Mouse (Mus musculus) heart, adult 2 months (tissue): ENCODE data around the gene Rsph6a. TPM values are rescaled to one million over a fixed set of nuclear protein-coding genes. Genes with fewer than 3 reads are reported as not detected.

Experiments
- DNase-seq, 2 experiments: peaks; one replicate each; pipeline ENCODE4 v3.0.0; 2021
- H3K27ac ChIP-seq: fragments of 200-600 bp; 2 replicates; pipeline ENCODE4 v1.8.1; 2022
- H3K27me3 ChIP-seq: fragments of 200-500 bp; 2 replicates; pipeline ENCODE4 v1.6.1; 2012; ENCODE audit warnings: mild to moderate bottlenecking, low read length, inconsistent platforms, mixed read lengths; ENCODE audit not compliant: control insufficient read depth, insufficient read depth
- H3K36me3 ChIP-seq: fragments of 200-500 bp; 2 replicates; pipeline ENCODE4 v1.6.1; 2012; ENCODE audit warnings: low read length, inconsistent platforms; ENCODE audit not compliant: control insufficient read depth, insufficient read depth
- H3K4me1 ChIP-seq: fragments of 200-500 bp; 2 replicates; pipeline ENCODE4 v1.6.1; 2011; ENCODE audit warnings: low read length; ENCODE audit not compliant: control insufficient read depth, insufficient read depth
- H3K4me3 ChIP-seq: fragments of 200-600 bp; 2 replicates; pipeline ENCODE4 v1.8.1; 2022
- H3K79me2 ChIP-seq: fragments of 200-500 bp; replicated peaks from 2 replicates; pipeline ENCODE4 v1.6.1; 2012; ENCODE audit warnings: mild to moderate bottlenecking, inconsistent platforms, low read length, moderate library complexity, mixed read lengths; ENCODE audit not compliant: control insufficient read depth, insufficient read depth
- H3K9ac ChIP-seq: fragments of 200-500 bp; 2 replicates; pipeline ENCODE4 v1.6.1; 2012; ENCODE audit warnings: low read depth, mild to moderate bottlenecking, control low read depth, inconsistent platforms, low read length, mixed read lengths
- CTCF ChIP-seq: fragments of 200-600 bp; IDR thresholded peaks from 2 replicates; pipeline ENCODE4 v1.8.1; 2022; ENCODE audit warnings: antibody characterized with exemption, mild to moderate bottlenecking, moderate library complexity
- EP300 ChIP-seq: fragments of 200-500 bp; IDR thresholded peaks from 2 replicates; pipeline ENCODE4 v1.6.1; 2011; ENCODE audit warnings: low read depth, low read length, control low read depth; ENCODE audit not compliant: insufficient read depth
- POLR2A ChIP-seq: fragments of 200-500 bp; IDR thresholded peaks from 2 replicates; pipeline ENCODE4 v1.6.1; 2011; ENCODE audit warnings: mild to moderate bottlenecking, low read depth, low read length, control low read depth; ENCODE audit not compliant: insufficient read depth
- WGBS: fragments of 180-500 bp; shearing (Covaris S2); methylation state at CpG from one replicate; pipeline ENCODE4 v1.1.7; 2018; 5-methylcytosine and 5-hydroxymethylcytosine counted together
- intact Hi-C: fragments of 180-260 bp; cut with DNase I; formaldehyde crosslinking; loops from one replicate; pipeline ENCODE4 v1.15.1; 2025
- polyA plus RNA-seq: library from polyadenylated mRNA; depleted of rRNA; stranded (reverse); fragments of >200 nt; gene quantifications from 2 replicates; pipeline ENCODE4 v1.2.3, GENCODE M21; 2012
- total RNA-seq, 2 experiments: library from RNA; stranded (reverse); gene quantifications; 2 replicates each; pipeline ENCODE4 v1.2.3; 2021

Rsph6a gene
- total and polyA plus RNA-seq, 3 experiments = 0.06 TPM; not detected in 2

- DNase-seq = no peak
- Histone ChIP-seq H3K36me3 (no peaks in the 10 kb centered on the region), H3K4me1 (peaks cover 2% of the 10 kb centered on the region; the same call in 1 of the 2 replicates), H3K79me2 (peaks cover 3% of the 10 kb centered on the region), H3K27me3 (peaks cover 6% of the 10 kb centered on the region; the same call in 1 of the 2 replicates), H3K27ac (no peak overlapping the region), H3K9ac (no peak overlapping the region), H3K4me3 (no peak overlapping the region)
- TF ChIP-seq POLR2A = no peak
- TF ChIP-seq CTCF = no peak
- TF ChIP-seq EP300 = no peak
- WGBS = 43% methylated on average over 18 of the region's 18 CpGs
- intact Hi-C loops = loop anchor here (2.0 kb wide), 1 partner anchor 16 kb away; no protein-coding TSS in a partner anchor
These were observed 32.1 kb upstream of the Rsph6a start for GRCm38 (mm10) chr7:19022189-19022958.

- TF ChIP-seq CTCF = peak; percentile 67
- no peak for TF ChIP-seq EP300
- Histone ChIP-seq H3K4me1 (peaks cover 2% of the 10 kb centered on the region; the same call in 1 of the 2 replicates), H3K79me2 (peaks cover 3% of the 10 kb centered on the region), H3K36me3 (no peaks in the 10 kb centered on the region), H3K9ac (peak within 1 kb of the TSS; percentile 87), H3K4me3 (peak within 1 kb of the TSS; percentile 64), H3K27ac (peak within 1 kb of the TSS; percentile 78), H3K27me3 (peaks cover 6% of the 10 kb centered on the region; the same call in 1 of the 2 replicates)
- WGBS = 5% methylated on average over 30 of the region's 30 CpGs
- peak; percentile 62 to 67 for DNase-seq
- intact Hi-C loops = loop anchor here (2.0 kb wide), 1 partner anchor 17 kb away; no protein-coding TSS in a partner anchor
These were observed 31.1 kb upstream of the Rsph6a start, which contains the start of gene Foxa3 for GRCm38 (mm10) chr7:19023357-19023814. Gene Foxa3 (minus strand): TSS chr7:19023538.

- TF ChIP-seq EP300 = peak; percentile 31; the same call in 1 of the 2 replicates
- no peak; the same call in 1 of the 2 replicates for TF ChIP-seq POLR2A
- under 1% methylated on average over 50 of the region's 50 CpGs for WGBS
- Histone ChIP-seq H3K36me3 (no peaks in the 10 kb centered on the region), H3K4me3 (peak within 1 kb of the TSS; percentile 64), H3K27me3 (peaks cover 6% of the 10 kb centered on the region; the same call in 1 of the 2 replicates), H3K27ac (peak within 1 kb of the TSS; percentile 78), H3K9ac (peak within 1 kb of the TSS; percentile 87), H3K79me2 (peaks cover 3% of the 10 kb centered on the region), H3K4me1 (peaks cover 2% of the 10 kb centered on the region; the same call in 1 of the 2 replicates)
- intact Hi-C loops = loop anchor here (2.0 kb wide), 1 partner anchor 97 kb away; no protein-coding TSS in a partner anchor
- DNase-seq = peak; percentile 95 to 97
These were observed 30.4 kb upstream of the Rsph6a start, which contains the start of gene Sympk for GRCm38 (mm10) chr7:19024096-19024506. Gene Sympk (plus strand): TSS chr7:19024377.

GRCm38 (mm10) chr7:19024581-19025255 is 29.8 kb upstream of the Rsph6a start:
- peaks cover 6% of the 10 kb centered on the region; the same call in 1 of the 2 replicates for H3K27me3 ChIP-seq
- H3K36me3 ChIP-seq = no peaks in the 10 kb centered on the region
- no peak for TF ChIP-seq POLR2A
- TF ChIP-seq CTCF = no peak
- intact Hi-C loops = loop anchor here (2.0 kb wide), 1 partner anchor 96 kb away; no protein-coding TSS in a partner anchor
- 1% methylated on average over 26 of the region's 36 CpGs for WGBS
- H3K9ac ChIP-seq = peak overlapping the region; percentile 87
- peak overlapping the region; percentile 78 for H3K27ac ChIP-seq
- no peak for DNase-seq
- peaks cover 2% of the 10 kb centered on the region; the same call in 1 of the 2 replicates for H3K4me1 ChIP-seq
- peak overlapping the region; percentile 64 for H3K4me3 ChIP-seq
- peaks cover 3% of the 10 kb centered on the region for H3K79me2 ChIP-seq

GRCm38 (mm10) chr7:19028067-19028466 is 26.4 kb upstream of the Rsph6a start:
- peaks cover 3% of the 10 kb centered on the region for H3K79me2 ChIP-seq
- TF ChIP-seq EP300 (no peak), POLR2A (no peak), CTCF (no peak)
- no peak for DNase-seq
- no peak overlapping the region for H3K9ac ChIP-seq
- peaks cover 2% of the 10 kb centered on the region; the same call in 1 of the 2 replicates for H3K4me1 ChIP-seq
- H3K27me3 ChIP-seq = peaks cover 2% of the 10 kb centered on the region; the same call in 1 of the 2 replicates
- intact Hi-C loops = no loop called here
- H3K27ac ChIP-seq = no peak overlapping the region
- H3K36me3 ChIP-seq = no peaks in the 10 kb centered on the region
- H3K4me3 ChIP-seq = no peak overlapping the region
